Mouse (Mus musculus) heart, embryonic 10.5 days (tissue): ENCODE results near the gene Prps1l1. TPM values are rescaled to one million over a fixed set of nuclear protein-coding genes. Genes with fewer than 3 reads are reported as not detected.

Source experiments
- DNase-seq: peaks from one replicate; pipeline ENCODE4 v3.0.0-alpha.2; 2017; ENCODE audit warnings: low spot score
- H3K27ac ChIP-seq: fragments of 300-500 bp; sonication (generic); 2 replicates; pipeline ENCODE4 v1.5.1; 2016; ENCODE audit warnings: mild to moderate bottlenecking
- H3K27me3 ChIP-seq: fragments of 300-500 bp; sonication (generic); 2 replicates; pipeline ENCODE4 v1.6.1; 2016; ENCODE audit warnings: mild to moderate bottlenecking; ENCODE audit not compliant: poor library complexity, insufficient read depth, severe bottlenecking
- H3K36me3 ChIP-seq: fragments of 300-500 bp; sonication (generic); 2 replicates; pipeline ENCODE4 v1.6.1; 2016; ENCODE audit warnings: mild to moderate bottlenecking, moderate library complexity
- H3K4me1 ChIP-seq: fragments of 300-500 bp; sonication (generic); 2 replicates; pipeline ENCODE4 v1.6.1; 2016; ENCODE audit warnings: mild to moderate bottlenecking
- H3K4me3 ChIP-seq: fragments of 300-500 bp; sonication (generic); 2 replicates; pipeline ENCODE4 v1.5.1; 2016; ENCODE audit warnings: mild to moderate bottlenecking, moderate library complexity
- H3K9me3 ChIP-seq: fragments of 300-500 bp; sonication (generic); 2 replicates; pipeline ENCODE4 v1.6.1; 2016; ENCODE audit warnings: mild to moderate bottlenecking, moderate library complexity
- WGBS: fragments of 180-500 bp; shearing (Covaris S2); methylation state at CpG from one replicate; pipeline ENCODE4 v1.1.7; 2016; 5-methylcytosine and 5-hydroxymethylcytosine counted together
- polyA plus RNA-seq: library from polyadenylated mRNA; unstranded; fragments of >200 nt; fragmentation: Nextera tagmentation; extraction: Ambion mirVana; gene quantifications from 2 replicates; pipeline ENCODE4 v1.2.1, GENCODE M21; 2016

Gene Prps1l1
- not detected in 2 replicates for polyA plus RNA-seq

- H3K9me3 ChIP-seq: no peaks in the 10 kb centered on the region
- H3K4me3 ChIP-seq: no peak within 1 kb of the TSS
- no peak for DNase-seq
- no peaks in the 10 kb centered on the region for H3K27me3 ChIP-seq
- H3K27ac ChIP-seq: no peak within 1 kb of the TSS
- 90% methylated on average over 4 of the region's 4 CpGs for WGBS
- H3K36me3 ChIP-seq: no peaks in the 10 kb centered on the region
- H3K4me1 ChIP-seq: no peaks in the 10 kb centered on the region
These were observed at the start of gene Prps1l1 for GRCm38 (mm10) chr12:34984461-34984860. Prps1l1 (plus strand) TSS chr12:34984761.

DNA sequence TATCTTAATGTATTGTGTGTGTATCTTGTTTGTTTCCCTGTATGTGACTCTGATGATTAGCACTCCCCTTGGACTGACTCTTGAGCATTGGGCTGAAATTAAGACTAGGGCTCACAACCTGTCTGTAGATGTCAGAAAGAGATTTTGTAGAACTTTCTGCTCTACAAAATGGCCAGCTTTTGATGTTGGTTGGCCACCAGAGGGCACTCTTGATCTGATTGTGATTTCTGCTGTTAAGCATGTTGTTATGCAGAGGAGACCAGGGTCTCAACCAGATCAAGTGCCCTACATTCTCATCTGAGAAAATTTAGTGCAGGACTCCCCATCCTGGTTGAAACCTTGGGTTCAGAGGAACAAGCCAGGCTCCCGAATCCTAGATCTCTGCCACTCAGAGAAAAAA, 46.6 kb upstream of the Prps1l1 start:
- H3K27me3 ChIP-seq: no peaks in the 10 kb centered on the region
- WGBS: 100% methylated on average over 1 of the region's 1 CpGs
- H3K9me3 ChIP-seq: 0 out of 2 replicates have a peak, but pooled peaks cover 7% of the 10 kb centered on the region
- no peaks in the 10 kb centered on the region for H3K36me3 ChIP-seq
- H3K4me1 ChIP-seq: no peaks in the 10 kb centered on the region
- DNase-seq: no peak
- H3K4me3 ChIP-seq: no peak overlapping the region
- no peak overlapping the region for H3K27ac ChIP-seq

DNA sequence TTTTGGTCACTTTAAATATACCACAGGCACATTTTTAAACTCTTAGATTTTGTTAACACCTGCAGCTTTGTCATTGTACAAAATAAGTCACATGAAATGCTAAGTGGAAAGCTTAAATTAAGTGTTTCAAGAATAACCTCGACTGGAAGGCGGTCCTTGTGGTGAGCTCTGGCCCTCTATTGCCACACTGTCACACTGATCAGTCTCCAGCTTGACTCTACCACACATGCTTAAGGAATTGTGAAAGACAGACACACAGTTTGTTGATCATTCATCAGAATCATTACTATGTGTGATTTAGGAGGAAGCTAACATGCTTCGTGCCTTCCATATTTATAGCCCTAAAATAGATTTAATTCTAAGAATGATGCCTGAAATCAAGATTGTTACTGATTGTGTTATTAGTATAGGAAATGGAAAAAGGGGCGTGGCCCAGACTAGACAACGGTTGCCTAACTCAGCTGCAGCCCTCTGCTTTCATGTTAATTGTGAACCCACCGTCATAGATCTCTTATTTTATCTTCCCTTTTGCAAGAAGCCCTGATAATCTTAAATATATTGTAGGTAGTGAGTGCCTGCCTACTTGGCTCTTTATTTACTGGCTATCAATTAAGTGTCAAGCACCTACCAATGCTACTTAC, 35.4 kb upstream of the Prps1l1 start:
- H3K36me3 ChIP-seq: no peaks in the 10 kb centered on the region
- H3K27me3 ChIP-seq: no peaks in the 10 kb centered on the region
- no peaks in the 10 kb centered on the region for H3K4me1 ChIP-seq
- 75% methylated on average over 6 of the region's 6 CpGs for WGBS
- H3K27ac ChIP-seq: no peak overlapping the region
- H3K9me3 ChIP-seq: 0 out of 2 replicates have a peak, but pooled peaks cover 4% of the 10 kb centered on the region
- no peak for DNase-seq
- no peak overlapping the region for H3K4me3 ChIP-seq

GRCm38 (mm10) chr12:34975991-34976390, 8.6 kb upstream of the Prps1l1 start:
- WGBS: 89% methylated on average over 3 of the region's 3 CpGs
- DNase-seq: no peak
- Histone ChIP-seq H3K9me3 (no peaks in the 10 kb centered on the region), H3K4me3 (no peak overlapping the region), H3K27me3 (no peaks in the 10 kb centered on the region), H3K4me1 (no peaks in the 10 kb centered on the region), H3K27ac (no peak overlapping the region), H3K36me3 (no peaks in the 10 kb centered on the region)

DNA sequence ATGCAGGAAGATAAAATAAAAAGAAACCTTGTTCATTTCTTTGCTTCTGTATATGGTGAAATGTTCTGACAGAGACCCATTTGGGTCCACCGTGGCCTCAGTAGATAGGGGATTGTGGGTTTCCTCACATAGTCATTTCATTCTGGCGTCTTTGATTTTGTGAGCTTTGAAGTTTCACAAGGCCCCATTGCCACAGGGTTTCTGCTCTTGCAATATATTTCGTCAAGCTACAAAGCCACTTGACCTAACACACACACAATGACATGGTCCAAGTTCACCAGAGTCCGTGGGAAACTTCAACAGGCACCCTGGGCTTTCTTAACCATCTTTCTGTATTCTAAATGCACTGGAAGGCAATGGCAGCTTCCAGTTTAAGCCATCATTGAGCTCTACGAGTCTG, 1.3 kb downstream of the Prps1l1 start:
- WGBS: 84% methylated on average over 5 of the region's 5 CpGs
- no peak for DNase-seq

DNA sequence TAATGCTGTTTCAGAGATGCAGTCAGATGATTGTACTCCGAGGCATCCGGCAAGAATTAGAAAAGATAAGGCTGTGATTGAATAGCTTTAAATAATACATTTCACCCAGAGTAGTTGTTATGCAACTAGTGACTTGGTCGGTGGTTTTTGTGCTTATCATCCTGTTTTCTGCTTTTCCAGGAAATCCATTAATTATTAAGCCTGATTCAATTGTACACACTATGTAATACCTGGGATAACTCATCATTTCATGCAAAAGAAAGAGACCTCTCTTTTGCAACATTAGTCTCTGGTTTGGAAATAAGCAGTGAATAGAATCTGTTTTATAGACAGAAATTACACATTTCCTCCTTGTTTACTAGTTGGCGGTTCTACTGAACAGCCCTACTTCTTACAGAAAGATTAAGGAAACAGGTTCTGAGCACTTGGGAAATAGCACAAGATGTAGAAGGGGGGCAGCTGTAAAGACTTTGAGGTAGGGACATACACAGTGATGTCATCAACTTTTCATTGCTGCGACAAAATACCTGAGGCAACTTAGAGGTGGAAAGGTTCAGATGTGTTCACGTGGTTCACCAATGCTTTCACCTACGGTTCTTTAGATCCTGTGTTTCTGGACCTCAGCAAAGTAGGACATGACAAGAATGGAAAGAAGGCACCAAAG, 5.1 kb downstream of the Prps1l1 start:
- no peak overlapping the region for H3K4me3 ChIP-seq
- H3K4me1 ChIP-seq: no peaks in the 10 kb centered on the region
- no peaks in the 10 kb centered on the region for H3K9me3 ChIP-seq
- H3K27ac ChIP-seq: no peak overlapping the region
- no peak for DNase-seq
- no peaks in the 10 kb centered on the region for H3K27me3 ChIP-seq
- no peaks in the 10 kb centered on the region for H3K36me3 ChIP-seq
- WGBS: 83% methylated on average over 7 of the region's 7 CpGs

More for the DNA sequence above, 1.3 kb downstream of the Prps1l1 start:
- no peaks in the 10 kb centered on the region for H3K27me3 ChIP-seq
- H3K4me1 ChIP-seq: no peaks in the 10 kb centered on the region
- H3K4me3 ChIP-seq: no peak overlapping the region
- H3K27ac ChIP-seq: no peak overlapping the region
- no peaks in the 10 kb centered on the region for H3K36me3 ChIP-seq
- H3K9me3 ChIP-seq: no peaks in the 10 kb centered on the region

- WGBS: 85% methylated on average over 4 of the region's 4 CpGs
- Histone ChIP-seq H3K4me1 (no peaks in the 10 kb centered on the region), H3K36me3 (no peaks in the 10 kb centered on the region), H3K9me3 (no peaks in the 10 kb centered on the region), H3K4me3 (no peak overlapping the region), H3K27me3 (no peaks in the 10 kb centered on the region), H3K27ac (no peak overlapping the region)
- DNase-seq: no peak
These were observed 5.8 kb downstream of the Prps1l1 start for GRCm38 (mm10) chr12:34990387-34990786.

DNA sequence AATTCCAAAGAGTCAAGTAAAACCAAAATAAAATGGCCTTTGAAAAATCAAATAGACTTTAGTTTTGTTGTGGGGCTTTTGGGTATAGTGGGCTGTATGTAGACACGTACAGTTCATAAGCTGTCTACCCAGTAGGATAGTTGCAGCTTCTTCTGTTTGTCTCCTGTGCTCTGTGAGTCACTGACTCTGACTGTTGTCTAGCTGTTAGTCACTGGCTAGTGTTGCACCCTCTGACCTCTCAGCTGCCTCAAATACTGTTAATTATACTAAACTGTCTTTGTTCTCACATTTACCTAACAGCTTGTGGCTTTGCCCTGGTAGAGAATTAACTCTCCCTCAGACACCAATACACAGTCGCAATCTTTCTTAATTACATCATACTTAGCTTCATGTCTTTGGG, 7.3 kb downstream of the Prps1l1 start:
- Histone ChIP-seq H3K27me3 (no peaks in the 10 kb centered on the region), H3K27ac (no peak overlapping the region), H3K4me1 (no peaks in the 10 kb centered on the region), H3K9me3 (no peaks in the 10 kb centered on the region), H3K36me3 (no peaks in the 10 kb centered on the region), H3K4me3 (no peak overlapping the region)
- 79% methylated on average over 2 of the region's 2 CpGs for WGBS
- DNase-seq: no peak

GRCm38 (mm10) chr12:34997597-34998182, 13.1 kb downstream of the Prps1l1 start:
- Histone ChIP-seq H3K4me3 (no peak overlapping the region), H3K27me3 (no peaks in the 10 kb centered on the region), H3K27ac (no peak overlapping the region), H3K36me3 (no peaks in the 10 kb centered on the region), H3K9me3 (no peaks in the 10 kb centered on the region), H3K4me1 (no peaks in the 10 kb centered on the region)
- WGBS: 85% methylated on average over 3 of the region's 3 CpGs
- no peak for DNase-seq

GRCm38 (mm10) chr12:34998778-34999467, 14.4 kb downstream of the Prps1l1 start:
- Histone ChIP-seq H3K9me3 (no peaks in the 10 kb centered on the region), H3K27me3 (no peaks in the 10 kb centered on the region), H3K4me3 (no peak overlapping the region), H3K27ac (no peak overlapping the region), H3K36me3 (no peaks in the 10 kb centered on the region), H3K4me1 (no peaks in the 10 kb centered on the region)
- 78% methylated on average over 12 of the region's 12 CpGs for WGBS
- no peak for DNase-seq

- no peaks in the 10 kb centered on the region for H3K36me3 ChIP-seq
- H3K4me1 ChIP-seq: no peaks in the 10 kb centered on the region
- no peaks in the 10 kb centered on the region for H3K9me3 ChIP-seq
- DNase-seq: no peak
- H3K4me3 ChIP-seq: no peak overlapping the region
- 61% methylated on average over 4 of the region's 4 CpGs for WGBS
- H3K27me3 ChIP-seq: no peaks in the 10 kb centered on the region
- H3K27ac ChIP-seq: no peak overlapping the region
These were observed 15.8 kb downstream of the Prps1l1 start for GRCm38 (mm10) chr12:35000323-35000722.

- DNase-seq: no peak
- Histone ChIP-seq H3K27ac (no peak overlapping the region), H3K27me3 (no peaks in the 10 kb centered on the region), H3K4me1 (no peaks in the 10 kb centered on the region), H3K9me3 (no peaks in the 10 kb centered on the region), H3K36me3 (no peaks in the 10 kb centered on the region), H3K4me3 (no peak overlapping the region)
These were observed 21.2 kb downstream of the Prps1l1 start for GRCm38 (mm10) chr12:35005748-35006147.

DNA sequence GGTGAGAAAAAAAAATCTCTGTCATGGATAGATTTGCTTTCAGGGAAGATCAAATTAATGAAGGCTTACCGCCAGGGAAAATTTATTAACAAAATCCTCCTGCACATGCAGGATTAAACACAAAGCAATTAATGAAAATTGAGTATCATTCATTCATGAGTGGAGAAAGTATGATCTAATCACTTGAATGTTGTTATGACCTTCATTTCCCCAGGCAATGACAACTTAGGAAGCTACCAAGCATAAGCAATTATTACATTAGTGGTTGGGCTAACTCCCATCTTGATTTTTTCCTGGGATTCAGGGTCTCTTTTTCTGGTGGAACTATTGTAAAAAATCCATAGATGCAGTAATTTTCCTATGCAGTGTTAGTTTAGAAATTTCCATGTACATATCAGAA, 23.3 kb downstream of the Prps1l1 start:
- WGBS: 92% methylated on average over 1 of the region's 1 CpGs
- Histone ChIP-seq H3K27me3 (no peaks in the 10 kb centered on the region), H3K27ac (no peak overlapping the region), H3K4me1 (no peaks in the 10 kb centered on the region), H3K9me3 (no peaks in the 10 kb centered on the region), H3K36me3 (no peaks in the 10 kb centered on the region), H3K4me3 (no peak overlapping the region)
- DNase-seq: no peak
